Comparison of ENCODE assay signal across 13 mouse cellular contexts in genomic region chr12:3776015-3776414, GRCm38 (mm10).
"Had no signal": no experiment of that assay in that cellular context is flagged by ENCODE, and none has a peak within 500 bp of the region (broad histone marks: within the 10 kb centered on the region; RNA-seq: fewer than 3 reads in every experiment).

No protein-coding gene starts in this region.

- H3K4me2 ChIP-seq: limb, embryonic 12.5 days; midbrain, embryonic 13.5 days; neural tube, embryonic 15.5 days; stomach, embryonic 15.5 days had no signal

- ATAC-seq: midbrain, embryonic 13.5 days had no signal

- H3K27ac ChIP-seq: limb, embryonic 12.5 days; liver, embryonic 14.5 days; midbrain, embryonic 13.5 days; neural tube, embryonic 15.5 days; stomach, embryonic 15.5 days had no signal

- H3K36me3 ChIP-seq: stomach, embryonic 15.5 days had no signal

- H3K4me3 ChIP-seq: limb, embryonic 12.5 days; midbrain, embryonic 13.5 days; myocyte; neural tube, embryonic 15.5 days; stomach, embryonic 15.5 days had no signal

- DNase-seq: kidney, adult 8-10 months; kidney, postnatal 25 days; lung, adult 18-20 months; right cerebral cortex, adult 18-20 months; right cerebral cortex, postnatal 25 days; thymus, adult 2 months; thymus, postnatal 25 days had no signal

- H3K9ac ChIP-seq: limb, embryonic 12.5 days; liver, embryonic 14.5 days; midbrain, embryonic 13.5 days; neural tube, embryonic 15.5 days; stomach, embryonic 15.5 days had no signal

- H3K27me3 ChIP-seq: limb, embryonic 12.5 days; midbrain, embryonic 13.5 days; neural tube, embryonic 15.5 days; stomach, embryonic 15.5 days had no signal

- H3K9me3 ChIP-seq: limb, embryonic 12.5 days; midbrain, embryonic 13.5 days; neural tube, embryonic 15.5 days; stomach, embryonic 15.5 days had no signal
